Mouse (Mus musculus): Measurements from ENCODE around the gene Prrx2. TPM values are rescaled to one million over a fixed set of nuclear protein-coding genes. Genes with fewer than 3 reads are reported as not detected.

Gene Prrx2
- 8.0 and 24.0 TPM in 2 replicates for total RNA-seq (2014; rRNA removed; ENCODE audit: low replicate concordance)
- 3.6 and 4.1 TPM in 2 replicates for polyA plus RNA-seq (2015; fragmentation: Nextera tagmentation; extraction: Ambion mirVana)

DNA sequence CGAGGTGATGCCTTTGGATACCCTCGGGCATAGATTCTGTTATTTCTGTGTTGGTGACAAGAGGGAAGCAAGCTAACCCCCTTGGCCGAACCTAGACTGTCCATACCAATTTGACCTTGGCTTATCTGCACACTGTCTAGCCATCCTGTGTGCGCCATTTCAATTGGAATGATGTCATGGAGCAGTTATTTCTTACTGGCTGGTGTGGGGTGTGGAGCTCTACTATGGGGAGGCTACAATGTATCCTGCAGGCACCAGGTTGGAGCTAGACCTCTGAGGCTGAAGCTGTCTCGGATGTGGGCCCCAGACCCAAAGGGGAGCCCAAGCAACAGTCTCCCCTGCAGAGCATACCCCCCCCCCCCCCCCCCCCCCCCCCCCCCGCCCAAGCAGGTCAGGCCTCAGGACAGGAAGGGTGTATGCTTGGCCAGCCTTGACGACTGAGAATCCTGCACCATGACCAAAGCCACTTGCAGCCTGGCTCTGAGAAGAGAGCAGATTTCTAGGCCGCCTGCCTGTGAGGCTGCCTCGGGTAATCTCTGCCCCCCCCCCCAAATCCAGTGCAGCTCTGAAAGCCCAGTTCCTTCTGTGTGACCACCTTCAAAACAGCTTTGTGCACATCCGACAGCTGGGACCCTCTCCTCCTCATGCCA, at the start of gene Prrx2:
TSS of gene Prrx2 (plus strand) at position 600 of the 650 bp plus-strand sequence.
- peaks cover 5% of the 10 kb centered on the region; the same call in 1 of the 2 replicates for H3K4me1 ChIP-seq (ENCODE audit: control insufficient read depth, insufficient read depth)
- TF ChIP-seq EP300 (IDR thresholded peaks at IDR 0.05; ENCODE audit: low read depth): no peak
- no peak for TF ChIP-seq CTCF (IDR thresholded peaks at IDR 0.05; ENCODE audit: low read depth)
- 47% methylated on average over 8 of the region's 10 CpGs for WGBS

GRCm38 (mm10) chr2:30787466-30787865, 47.3 kb upstream of the Prrx2 start:
- no peak overlapping the region for H3K27ac ChIP-seq (ENCODE audit: low read depth)

More for the DNA sequence above, at the start of gene Prrx2:
- Histone ChIP-seq H3K27ac (ENCODE audit: low read depth) (peak within 1 kb of the TSS; percentile 25; the same call in 1 of the 2 replicates), H3K9ac (replicated peaks; ENCODE audit: low read depth, low read length) (no peak within 1 kb of the TSS), H3K36me3 (replicated peaks; ENCODE audit: control insufficient read depth, insufficient read depth, low read length) (no peaks in the 10 kb centered on the region), H3K9me3 (replicated peaks; ENCODE audit: control insufficient read depth, low read length) (no peaks in the 10 kb centered on the region), H3K4me2 (ENCODE audit: low read depth, low read length) (no peak within 1 kb of the TSS), H3K27me3 (ENCODE audit: control insufficient read depth, insufficient read depth, low read length) (no peaks in the 10 kb centered on the region), H3K4me3 (ENCODE audit: low read depth, low read length) (no peak within 1 kb of the TSS)
- DNase-seq (ENCODE audit: low spot score) (no peak), ATAC-seq (ENCODE audit: insufficient read depth, low read depth) (peak; percentile 61)

GRCm38 (mm10) chr2:30792061-30792460, 42.7 kb upstream of the Prrx2 start:
- whole genome bisulfite sequencing: 94% methylated on average over 7 of the region's 7 CpGs
- Histone ChIP-seq H3K27ac (ENCODE audit: low read depth) (no peak overlapping the region), H3K9me3 (replicated peaks; ENCODE audit: control insufficient read depth, low read length) (no peaks in the 10 kb centered on the region), H3K4me1 (ENCODE audit: control insufficient read depth, insufficient read depth) (peaks cover 2% of the 10 kb centered on the region; the same call in 1 of the 2 replicates), H3K36me3 (replicated peaks; ENCODE audit: control insufficient read depth, insufficient read depth, low read length) (no peaks in the 10 kb centered on the region), H3K9ac (replicated peaks; ENCODE audit: low read depth, low read length) (no peak overlapping the region), H3K4me3 (ENCODE audit: low read depth, low read length) (no peak overlapping the region), H3K4me2 (ENCODE audit: low read depth, low read length) (no peak overlapping the region), H3K27me3 (ENCODE audit: control insufficient read depth, insufficient read depth, low read length) (no peaks in the 10 kb centered on the region)
- DNase-seq (ENCODE audit: low spot score) (no peak), ATAC-seq (ENCODE audit: insufficient read depth, low read depth) (no peak)
- TF ChIP-seq EP300 (IDR thresholded peaks at IDR 0.05; ENCODE audit: low read depth): no peak
- TF ChIP-seq CTCF (IDR thresholded peaks at IDR 0.05; ENCODE audit: low read depth): no peak

More at GRCm38 (mm10) chr2:30787466-30787865, 47.3 kb upstream of the Prrx2 start:
- DNase-seq (ENCODE audit: low spot score): no peak
- no peak for TF ChIP-seq CTCF (IDR thresholded peaks at IDR 0.05; ENCODE audit: low read depth)
- TF ChIP-seq EP300 (IDR thresholded peaks at IDR 0.05; ENCODE audit: low read depth): no peak
- Histone ChIP-seq H3K27me3 (ENCODE audit: control insufficient read depth, insufficient read depth, low read length) (no peaks in the 10 kb centered on the region), H3K36me3 (replicated peaks; ENCODE audit: control insufficient read depth, insufficient read depth, low read length) (no peaks in the 10 kb centered on the region), H3K9me3 (replicated peaks; ENCODE audit: control insufficient read depth, low read length) (no peaks in the 10 kb centered on the region), H3K4me2 (ENCODE audit: low read depth, low read length) (no peak overlapping the region), H3K4me1 (ENCODE audit: control insufficient read depth, insufficient read depth) (peaks cover 8% of the 10 kb centered on the region; the same call in 1 of the 2 replicates), H3K9ac (replicated peaks; ENCODE audit: low read depth, low read length) (no peak overlapping the region), H3K4me3 (ENCODE audit: low read depth, low read length) (no peak overlapping the region)
- no peak for ATAC-seq (ENCODE audit: insufficient read depth, low read depth)
- 54% methylated on average over 4 of the region's 4 CpGs for WGBS

- peak; percentile 78 for ATAC-seq (ENCODE audit: insufficient read depth, low read depth)
Observed at GRCm38 (mm10) chr2:30794179-30795108, 40.3 kb upstream of the Prrx2 start.

DNA sequence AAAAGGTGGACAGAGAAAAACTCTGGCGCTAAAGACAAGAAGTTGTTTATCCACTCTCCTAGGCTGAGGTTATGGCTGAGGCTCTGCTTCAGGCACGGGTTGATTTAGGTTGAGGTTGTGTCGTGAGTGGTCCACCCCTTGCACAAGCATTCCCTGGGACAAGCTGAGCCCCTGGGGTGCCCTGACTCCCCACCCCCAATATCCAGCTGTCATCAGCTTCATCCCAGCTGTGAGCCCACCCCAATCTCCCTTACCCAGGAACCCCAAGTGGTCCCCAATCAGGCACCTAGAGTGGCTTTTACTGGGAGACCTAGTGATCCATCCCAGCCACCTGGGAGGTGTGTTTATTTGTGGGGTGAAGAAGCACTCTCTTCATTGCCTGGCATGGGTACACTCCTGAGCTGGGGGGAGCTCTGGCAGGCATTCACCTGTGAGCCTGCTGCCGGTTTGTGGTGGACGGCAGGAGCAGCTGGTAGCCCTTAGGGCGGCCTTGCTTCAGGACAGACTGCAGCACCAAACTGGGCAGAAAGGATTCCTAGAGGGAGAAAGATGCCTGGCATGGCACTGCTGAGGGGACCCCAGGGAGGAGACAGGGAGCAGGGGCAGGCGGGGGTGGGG, 39.4 kb upstream of the Prrx2 start:
- Histone ChIP-seq H3K27ac (ENCODE audit: low read depth) (no peak overlapping the region), H3K9ac (replicated peaks; ENCODE audit: low read depth, low read length) (no peak overlapping the region), H3K4me2 (ENCODE audit: low read depth, low read length) (peak overlapping the region; percentile 67), H3K36me3 (replicated peaks; ENCODE audit: control insufficient read depth, insufficient read depth, low read length) (no peaks in the 10 kb centered on the region), H3K4me1 (ENCODE audit: control insufficient read depth, insufficient read depth) (peaks cover 2% of the 10 kb centered on the region; the same call in 1 of the 2 replicates), H3K4me3 (ENCODE audit: low read depth, low read length) (0 out of 2 replicates have a peak overlapping the region, but pooled peaks have one; percentile 43), H3K27me3 (ENCODE audit: control insufficient read depth, insufficient read depth, low read length) (0 out of 2 replicates have a peak, but pooled peaks cover 4% of the 10 kb centered on the region), H3K9me3 (replicated peaks; ENCODE audit: control insufficient read depth, low read length) (no peaks in the 10 kb centered on the region)
- DNase-seq (ENCODE audit: low spot score) (no peak), ATAC-seq (ENCODE audit: insufficient read depth, low read depth) (no peak)
- TF ChIP-seq CTCF (IDR thresholded peaks at IDR 0.05; ENCODE audit: low read depth) (no peak), EP300 (IDR thresholded peaks at IDR 0.05; ENCODE audit: low read depth) (no peak)
- whole genome bisulfite sequencing: 82% methylated on average over 7 of the region's 7 CpGs

More at GRCm38 (mm10) chr2:30794179-30795108, 40.3 kb upstream of the Prrx2 start:
- TF ChIP-seq CTCF (IDR thresholded peaks at IDR 0.05; ENCODE audit: low read depth): peak; percentile 92
- TF ChIP-seq EP300 (IDR thresholded peaks at IDR 0.05; ENCODE audit: low read depth): no peak
- Histone ChIP-seq H3K9ac (replicated peaks; ENCODE audit: low read depth, low read length) (0 out of 2 replicates have a peak overlapping the region, but pooled peaks have one; percentile 26), H3K27ac (ENCODE audit: low read depth) (peak overlapping the region; percentile 57), H3K4me1 (ENCODE audit: control insufficient read depth, insufficient read depth) (peaks cover 2% of the 10 kb centered on the region; the same call in 1 of the 2 replicates), H3K36me3 (replicated peaks; ENCODE audit: control insufficient read depth, insufficient read depth, low read length) (no peaks in the 10 kb centered on the region), H3K27me3 (ENCODE audit: control insufficient read depth, insufficient read depth, low read length) (no peaks in the 10 kb centered on the region), H3K9me3 (replicated peaks; ENCODE audit: control insufficient read depth, low read length) (no peaks in the 10 kb centered on the region), H3K4me2 (ENCODE audit: low read depth, low read length) (peak overlapping the region; percentile 67), H3K4me3 (ENCODE audit: low read depth, low read length) (peak overlapping the region; percentile 43)
- WGBS: 6% methylated on average over 47 of the region's 48 CpGs
- peak; percentile 90 for DNase-seq (ENCODE audit: low spot score)

Measured in heart, postnatal 0 days (tissue).